Mouse (Mus musculus) kidney, adult 2 months (tissue): ENCODE results near the gene Jrkl. TPM values are rescaled to one million over a fixed set of nuclear protein-coding genes. Genes with fewer than 3 reads are reported as not detected.

ENCODE experiments used
- DNase-seq: peaks from one replicate; pipeline ENCODE4 v3.0.0; 2021
- H3K27ac ChIP-seq: fragments of 200-500 bp; 2 replicates; pipeline ENCODE4 v1.5.1; 2012; ENCODE audit warnings: low read depth, low read length, control low read depth, inconsistent platforms; ENCODE audit not compliant: insufficient read depth
- H3K27me3 ChIP-seq: fragments of 200-500 bp; replicated peaks from 2 replicates; pipeline ENCODE4 v1.6.1; 2012; ENCODE audit warnings: mild to moderate bottlenecking, moderate library complexity, low read length, inconsistent platforms; ENCODE audit not compliant: control insufficient read depth, insufficient read depth
- H3K36me3 ChIP-seq: fragments of 200-500 bp; 2 replicates; pipeline ENCODE4 v1.6.1; 2012; ENCODE audit warnings: mild to moderate bottlenecking, moderate library complexity, low read length, inconsistent platforms; ENCODE audit not compliant: control insufficient read depth, insufficient read depth
- H3K4me1 ChIP-seq: fragments of 200-500 bp; 2 replicates; pipeline ENCODE4 v1.6.1; 2011; ENCODE audit warnings: low read length; ENCODE audit not compliant: control insufficient read depth, insufficient read depth
- H3K4me3 ChIP-seq: fragments of 200-500 bp; 2 replicates; pipeline ENCODE4 v1.5.1; 2011; ENCODE audit warnings: mild to moderate bottlenecking, low read depth, low read length, control low read depth; ENCODE audit not compliant: insufficient read depth
- CTCF ChIP-seq: fragments of 200-500 bp; conservative IDR thresholded peaks from 2 replicates; pipeline ENCODE4 v1.5.1; 2011; ENCODE audit warnings: low read depth, mild to moderate bottlenecking, control low read depth, low read length, moderate library complexity, mixed read lengths; ENCODE audit not compliant: insufficient read depth, insufficient read length
- POLR2A ChIP-seq: fragments of 200-500 bp; IDR thresholded peaks from one replicate; pipeline ENCODE4 v1.6.1; 2011; ENCODE audit warnings: low read depth, low read length, control low read depth
- WGBS: fragments of 180-500 bp; shearing (Covaris S2); methylation state at CpG from one replicate; pipeline ENCODE4 v1.1.7; 2018; 5-methylcytosine and 5-hydroxymethylcytosine counted together
- polyA plus RNA-seq: library from polyadenylated mRNA; depleted of rRNA; stranded (reverse); fragments of >200 nt; gene quantifications from 2 replicates; pipeline ENCODE4 v1.2.3, GENCODE M21; 2012; rRNA removed

Gene Jrkl
- polyA plus RNA-seq, 1 experiment = 0.91 TPM

GRCm38 (mm10) chr9:13203109-13203508 lies 42.5 kb downstream of the Jrkl start:
- 87% methylated on average over 1 of the region's 1 CpGs for WGBS
- no peak for DNase-seq
- Histone ChIP-seq H3K36me3 (no peaks in the 10 kb centered on the region), H3K4me3 (no peak overlapping the region), H3K4me1 (no peaks in the 10 kb centered on the region), H3K27ac (no peak overlapping the region), H3K27me3 (no peaks in the 10 kb centered on the region)
- no peak for TF ChIP-seq POLR2A
- TF ChIP-seq CTCF = no peak

- WGBS = 70% methylated on average over 3 of the region's 3 CpGs
- H3K27me3 ChIP-seq = no peaks in the 10 kb centered on the region
- no peaks in the 10 kb centered on the region for H3K4me1 ChIP-seq
- no peak for TF ChIP-seq POLR2A
- no peak for TF ChIP-seq CTCF
- no peak overlapping the region for H3K4me3 ChIP-seq
- DNase-seq = no peak
- H3K36me3 ChIP-seq = no peaks in the 10 kb centered on the region
- H3K27ac ChIP-seq = no peak overlapping the region
Observed at GRCm38 (mm10) chr9:13200079-13200478, 45.5 kb downstream of the Jrkl start.

- no peaks in the 10 kb centered on the region for H3K36me3 ChIP-seq
- H3K4me1 ChIP-seq = no peaks in the 10 kb centered on the region
- H3K27ac ChIP-seq = no peak overlapping the region
- H3K4me3 ChIP-seq = no peak overlapping the region
- TF ChIP-seq CTCF (peak; percentile 50), POLR2A (no peak)
- no peaks in the 10 kb centered on the region for H3K27me3 ChIP-seq
- WGBS = 14% methylated on average over 7 of the region's 7 CpGs
- peak; percentile 7 for DNase-seq
Observed at GRCm38 (mm10) chr9:13195762-13196161, 49.9 kb downstream of the Jrkl start.

GRCm38 (mm10) chr9:13195268-13195667 lies 50.4 kb downstream of the Jrkl start:
- H3K4me1 ChIP-seq = no peaks in the 10 kb centered on the region
- TF ChIP-seq CTCF (no peak), POLR2A (no peak)
- WGBS = under 1% methylated on average over 4 of the region's 4 CpGs
- no peak overlapping the region for H3K4me3 ChIP-seq
- DNase-seq = peak; percentile 42
- H3K27ac ChIP-seq = no peak overlapping the region
- H3K36me3 ChIP-seq = no peaks in the 10 kb centered on the region
- H3K27me3 ChIP-seq = no peaks in the 10 kb centered on the region

GRCm38 (mm10) chr9:13194619-13195018 lies 51.0 kb downstream of the Jrkl start:
- Histone ChIP-seq H3K27me3 (no peaks in the 10 kb centered on the region), H3K36me3 (no peaks in the 10 kb centered on the region), H3K4me1 (no peaks in the 10 kb centered on the region), H3K4me3 (no peak overlapping the region), H3K27ac (no peak overlapping the region)
- TF ChIP-seq POLR2A = no peak
- no peak for TF ChIP-seq CTCF
- no peak for DNase-seq
- 86% methylated on average over 4 of the region's 4 CpGs for WGBS

Other genes with a start within 250 kb of the Jrkl start
- 5.8 and 6.7 TPM in 2 replicates for gene Ccdc82, start 1.1 kb upstream of the Jrkl start, polyA plus RNA-seq
- gene Maml2, start 52.1 kb upstream of the Jrkl start, polyA plus RNA-seq = 4.6 and 4.8 TPM in 2 replicates
- not detected in 2 replicates for gene Gm17571, start 200.9 kb upstream of the Jrkl start, polyA plus RNA-seq